Mouse (Mus musculus): ENCODE results near the gene Timp1. TPM values are rescaled to one million over a fixed set of nuclear protein-coding genes. Genes with fewer than 3 reads are reported as not detected.

Gene Timp1
- total RNA-seq, 2 experiments from 2014 or later: 1.0 to 1.3 TPM

- DNase-seq (ENCODE audit: extremely low spot score in 1 of 2, low spot score in 2 of 2): no peak
- no peak overlapping the region for H3K4me3 ChIP-seq
- TF ChIP-seq CTCF (IDR thresholded peaks at IDR 0.05): no peak
- H3K27ac ChIP-seq: no peak overlapping the region
- intact Hi-C loops (cut with DNase I): no loop called here
Observed at GRCm38 (mm10) chrX:20869203-20869602, 763 bp upstream of the Timp1 start.

- Histone ChIP-seq H3K27ac (0 out of 2 replicates have a peak overlapping the region, but pooled peaks have one; percentile 24), H3K4me3 (no peak overlapping the region)
- DNase-seq (ENCODE audit: extremely low spot score in 1 of 2, low spot score in 2 of 2): peak in 1 of 2 experiments; percentile 17
- TF ChIP-seq CTCF (IDR thresholded peaks at IDR 0.05): no peak
- intact Hi-C loops (cut with DNase I): loop anchor here (5.0 kb wide), 1 partner anchor 46 kb away; no protein-coding TSS in a partner anchor
Observed at GRCm38 (mm10) chrX:20872928-20873500, 3.0 kb downstream of the Timp1 start.

GRCm38 (mm10) chrX:20875241-20875640 is 5.3 kb downstream of the Timp1 start:
- no peak overlapping the region for H3K27ac ChIP-seq
- intact Hi-C loops (cut with DNase I): no loop called here
- H3K4me3 ChIP-seq: no peak overlapping the region
- no peak for TF ChIP-seq CTCF (IDR thresholded peaks at IDR 0.05)
- DNase-seq (ENCODE audit: extremely low spot score in 1 of 2, low spot score in 2 of 2): no peak

- no peak overlapping the region for H3K4me3 ChIP-seq
- intact Hi-C loops (cut with DNase I): no loop called here
- no peak overlapping the region for H3K27ac ChIP-seq
- no peak for DNase-seq (ENCODE audit: extremely low spot score in 1 of 2, low spot score in 2 of 2)
- no peak for TF ChIP-seq CTCF (IDR thresholded peaks at IDR 0.05)
Observed at GRCm38 (mm10) chrX:20910074-20910473, 40.1 kb downstream of the Timp1 start.

- no peak for TF ChIP-seq CTCF (IDR thresholded peaks at IDR 0.05)
- Histone ChIP-seq H3K27ac (no peak overlapping the region), H3K4me3 (no peak overlapping the region)
- intact Hi-C loops (cut with DNase I): no loop called here
- no peak for DNase-seq (ENCODE audit: extremely low spot score in 1 of 2, low spot score in 2 of 2)
Observed at GRCm38 (mm10) chrX:20913726-20914125, 43.8 kb downstream of the Timp1 start.

GRCm38 (mm10) chrX:20915075-20915474 is 45.1 kb downstream of the Timp1 start:
- DNase-seq (ENCODE audit: extremely low spot score in 1 of 2, low spot score in 2 of 2): no peak
- Histone ChIP-seq H3K27ac (no peak overlapping the region), H3K4me3 (no peak overlapping the region)
- intact Hi-C loops (cut with DNase I): no loop called here
- no peak for TF ChIP-seq CTCF (IDR thresholded peaks at IDR 0.05)

- TF ChIP-seq CTCF (IDR thresholded peaks at IDR 0.05): no peak; the same call in 1 of the 2 replicates
- peak overlapping the region; percentile 60 for H3K4me3 ChIP-seq
- no peak for DNase-seq (ENCODE audit: extremely low spot score in 1 of 2, low spot score in 2 of 2)
- H3K27ac ChIP-seq: peak overlapping the region; percentile 89
- intact Hi-C loops (cut with DNase I): no loop called here
Observed at GRCm38 (mm10) chrX:20920249-20920843, 50.4 kb downstream of the Timp1 start.

GRCm38 (mm10) chrX:20920844-20921364 is 50.9 kb downstream of the Timp1 start, which contains the start of gene Syn1:
Gene Syn1, minus strand, starts transcription at chrX:20921004.
- H3K27ac ChIP-seq: peak within 1 kb of the TSS; percentile 89
- intact Hi-C loops (cut with DNase I): loop anchor here (1.0 kb wide), 1 partner anchor 92 kb away; no protein-coding TSS in a partner anchor
- H3K4me3 ChIP-seq: peak within 1 kb of the TSS; percentile 60
- no peak for TF ChIP-seq CTCF (IDR thresholded peaks at IDR 0.05)
- peak; percentile 80 to 84 for DNase-seq (ENCODE audit: extremely low spot score in 1 of 2, low spot score in 2 of 2)

- intact Hi-C loops (cut with DNase I): loop anchor here (1.0 kb wide), 1 partner anchor 92 kb away; no protein-coding TSS in a partner anchor
- TF ChIP-seq CTCF (IDR thresholded peaks at IDR 0.05): no peak
- DNase-seq (ENCODE audit: extremely low spot score in 1 of 2, low spot score in 2 of 2): peak in 1 of 2 experiments; percentile 26
- peak overlapping the region; percentile 79 for H3K27ac ChIP-seq
- peak overlapping the region; percentile 60 for H3K4me3 ChIP-seq
Observed at GRCm38 (mm10) chrX:20921366-20921765, 51.4 kb downstream of the Timp1 start.

GRCm38 (mm10) chrX:20923506-20923905 is 53.5 kb downstream of the Timp1 start:
- intact Hi-C loops (cut with DNase I): no loop called here
- no peak for TF ChIP-seq CTCF (IDR thresholded peaks at IDR 0.05)
- no peak overlapping the region for H3K27ac ChIP-seq
- H3K4me3 ChIP-seq: no peak overlapping the region
- no peak for DNase-seq (ENCODE audit: extremely low spot score in 1 of 2, low spot score in 2 of 2)

Small RNA genes within 50 kb of the gene (microRNA-seq; reads per million reads assigned to microRNA genes)
- gene Gm24824 (0 reads per million in 2 experiments), gene Mir5617 (8.6 to 9.5 reads per million in 2 experiments)

Other genes with a start within 250 kb of the Timp1 start
- 100 to 1,000 TPM; 337 to 348 TPM for gene Uba1, start 211.8 kb upstream of the Timp1 start, total RNA-seq (2021)
- 100 to 1,000 TPM; 252 to 273 TPM for gene Cdk16, start 182.2 kb upstream of the Timp1 start, total RNA-seq (2021)
- 100 to 1,000 TPM; 103 to 106 TPM for gene Usp11, start 166.3 kb upstream of the Timp1 start, total RNA-seq (2021)
- gene Araf, start 72.4 kb upstream of the Timp1 start, total RNA-seq (2021): 100 to 1,000 TPM; 172 to 180 TPM
- 100 to 1,000 TPM; 542 to 553 TPM for gene Syn1, start 50.8 kb downstream of the Timp1 start, total RNA-seq (2021)
- 10 to 100 TPM; 15.9 to 19.1 TPM for gene Cfp, start 61.4 kb downstream of the Timp1 start, total RNA-seq (2021)
- 10 to 100 TPM; 55.4 to 56.8 TPM for gene Elk1, start 80.4 kb downstream of the Timp1 start, total RNA-seq (2021)
- 10 to 100 TPM; 10.3 to 12.9 TPM for gene Uxt, start 91.9 kb downstream of the Timp1 start, total RNA-seq (2021)
- gene Zfp182, start 192.2 kb downstream of the Timp1 start, total RNA-seq (2021): 10 to 100 TPM in 1 of 2 experiments, 1 to 10 TPM in 1; 9.0 to 10.1 TPM
- gene Spaca5, start 198.2 kb downstream of the Timp1 start, total RNA-seq (2021): not detected
- 1 to 10 TPM; 3.1 to 4.1 TPM for gene Zfp300, start 219.4 kb downstream of the Timp1 start, total RNA-seq (2021)
- gene Ssxa1, start 245.7 kb downstream of the Timp1 start, total RNA-seq (2021): not detected

Data from left cerebral cortex, adult 2 months (tissue).